Mouse (Mus musculus): Measurements from ENCODE around the gene Crlf2.

The Crlf2 gene

GRCm38 (mm10) chr5:109548712-109549111 lies 10.1 kb downstream of the Crlf2 start:
- DNase-seq (ENCODE audit: low spot score) = peak; percentile 37

- no peak for DNase-seq (ENCODE audit: low spot score)
Observed at GRCm38 (mm10) chr5:109547112-109547511, 11.7 kb downstream of the Crlf2 start.

GRCm38 (mm10) chr5:109509679-109510078 lies 49.1 kb downstream of the Crlf2 start:
- DNase-seq (ENCODE audit: low spot score) = no peak

GRCm38 (mm10) chr5:109506729-109507128 lies 52.1 kb downstream of the Crlf2 start:
- DNase-seq (ENCODE audit: low spot score) = peak; percentile 8
